In the genomic region with DNA sequence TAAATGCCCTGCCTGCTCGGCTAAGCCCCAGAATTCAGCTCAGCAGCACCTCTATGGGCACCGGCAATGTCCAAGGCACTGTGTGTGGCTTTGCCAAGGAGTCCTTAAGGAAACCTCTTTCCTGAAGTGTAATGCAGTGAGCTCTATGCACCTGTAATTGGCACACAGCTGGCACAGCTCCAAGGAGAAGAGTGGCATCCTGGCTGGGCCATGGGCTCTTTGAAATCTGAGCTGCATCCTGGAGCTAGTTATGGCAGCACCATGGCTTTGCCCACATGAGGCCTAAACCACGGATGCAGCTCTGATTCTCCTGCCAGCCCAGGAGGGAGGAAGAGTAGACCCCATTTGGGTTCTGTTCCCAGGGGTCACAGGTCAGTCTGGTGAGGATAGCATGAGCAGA, we compare ENCODE assay signal across 19 mouse cellular contexts.
"Had no signal": no experiment of that assay in that cellular context is flagged by ENCODE, and none has a peak within 500 bp of the region (broad histone marks: within the 10 kb centered on the region; RNA-seq: fewer than 3 reads in every experiment).

No protein-coding gene starts in this region.

- H3K4me2 ChIP-seq: limb, embryonic 15.5 days; liver, embryonic 11.5 days; lung, embryonic 14.5 days; midbrain, embryonic 11.5 days; stomach, embryonic 15.5 days had no signal

- H3K36me3 ChIP-seq: stomach, embryonic 15.5 days had no signal

- H3K27me3 ChIP-seq: limb, embryonic 15.5 days; stomach, embryonic 15.5 days had no signal

- H3K9me3 ChIP-seq: limb, embryonic 15.5 days; stomach, embryonic 15.5 days had no signal

- ATAC-seq: liver, postnatal 0 days had no signal

- DNase-seq: kidney, adult 2 months; kidney, postnatal 25 days; layer of hippocampus, adult 9-11 months; liver, postnatal 0 days; lung, embryonic 14.5 days; lung, postnatal 4 days; midbrain, embryonic 14.5 days; right cerebral cortex, adult 18-20 months; right cerebral cortex, postnatal 14 days; right cerebral cortex, postnatal 4 days; spleen, adult 18-20 months; thymus, postnatal 25 days had no signal

- H3K9ac ChIP-seq: limb, embryonic 15.5 days; liver, embryonic 14.5 days; liver, postnatal 0 days; lung, embryonic 14.5 days; stomach, embryonic 15.5 days had no signal

- H3K27ac ChIP-seq: kidney, postnatal 0 days; layer of hippocampus, adult 2 months; liver, embryonic 14.5 days; stomach, embryonic 15.5 days had no signal

- H3K4me3 ChIP-seq: layer of hippocampus, adult 2 months; limb, embryonic 15.5 days; stomach, embryonic 15.5 days had no signal
